Mouse (Mus musculus): ENCODE measurements around the gene Ddi1. TPM values are rescaled to one million over a fixed set of nuclear protein-coding genes. Genes with fewer than 3 reads are reported as not detected.

Ddi1 gene
- polyA plus RNA-seq, 2 experiments = not detected

- H3K4me2 ChIP-seq (ENCODE audit: low read depth) = no peak overlapping the region
- no peak overlapping the region for H3K4me3 ChIP-seq (ENCODE audit: insufficient read depth in 1 of 2, low read depth in 2 of 2, low read length in 2 of 2)
- no peak overlapping the region for H3K27ac ChIP-seq
- H3K9ac ChIP-seq (replicated peaks) = no peak overlapping the region
- ATAC-seq (ENCODE audit: insufficient read depth) = no peak
- no peak for DNase-seq (ENCODE audit: low read depth in 3 of 3, low spot score in 3 of 3)
- 38% methylated on average over 2 of the region's 2 CpGs for WGBS (ENCODE audit: insufficient replicate concordance)
- H3K4me1 ChIP-seq (replicated peaks; ENCODE audit: control insufficient read depth in 2 of 2, insufficient read depth in 2 of 2, low read length in 1 of 2) = no peaks in the 10 kb centered on the region
- TF ChIP-seq CTCF (IDR thresholded peaks at IDR 0.05; ENCODE audit: low read depth) (no peak), EP300 (IDR thresholded peaks at IDR 0.05; ENCODE audit: low read depth) (no peak)
- no peaks in the 10 kb centered on the region for H3K27me3 ChIP-seq (ENCODE audit: control insufficient read depth, insufficient read depth, low read length)
- no peaks in the 10 kb centered on the region for H3K36me3 ChIP-seq (replicated peaks; ENCODE audit: control insufficient read depth, insufficient read depth, low read depth)
- H3K9me3 ChIP-seq (ENCODE audit: control insufficient read depth, low read length) = no peaks in the 10 kb centered on the region
Measured at GRCm38 (mm10) chr9:6298547-6298946, 28.9 kb upstream of the Ddi1 start.

GRCm38 (mm10) chr9:6289211-6289696, 19.6 kb upstream of the Ddi1 start:
- no peak overlapping the region for H3K27ac ChIP-seq
- no peaks in the 10 kb centered on the region for H3K27me3 ChIP-seq (ENCODE audit: control insufficient read depth, insufficient read depth, low read length)
- TF ChIP-seq CTCF (IDR thresholded peaks at IDR 0.05; ENCODE audit: low read depth) (no peak), EP300 (IDR thresholded peaks at IDR 0.05; ENCODE audit: low read depth) (no peak)
- no peak overlapping the region for H3K9ac ChIP-seq (replicated peaks)
- no peaks in the 10 kb centered on the region for H3K36me3 ChIP-seq (replicated peaks; ENCODE audit: control insufficient read depth, insufficient read depth, low read depth)
- no peak for ATAC-seq (ENCODE audit: insufficient read depth)
- H3K4me3 ChIP-seq (ENCODE audit: insufficient read depth in 1 of 2, low read depth in 2 of 2, low read length in 2 of 2) = no peak overlapping the region
- no peaks in the 10 kb centered on the region for H3K4me1 ChIP-seq (replicated peaks; ENCODE audit: control insufficient read depth in 2 of 2, insufficient read depth in 2 of 2, low read length in 1 of 2)
- DNase-seq (ENCODE audit: low read depth in 3 of 3, low spot score in 3 of 3) = no peak
- H3K4me2 ChIP-seq (ENCODE audit: low read depth) = no peak overlapping the region
- 15% methylated on average over 2 of the region's 2 CpGs for WGBS (ENCODE audit: insufficient replicate concordance)
- no peaks in the 10 kb centered on the region for H3K9me3 ChIP-seq (ENCODE audit: control insufficient read depth, low read length)

DNA sequence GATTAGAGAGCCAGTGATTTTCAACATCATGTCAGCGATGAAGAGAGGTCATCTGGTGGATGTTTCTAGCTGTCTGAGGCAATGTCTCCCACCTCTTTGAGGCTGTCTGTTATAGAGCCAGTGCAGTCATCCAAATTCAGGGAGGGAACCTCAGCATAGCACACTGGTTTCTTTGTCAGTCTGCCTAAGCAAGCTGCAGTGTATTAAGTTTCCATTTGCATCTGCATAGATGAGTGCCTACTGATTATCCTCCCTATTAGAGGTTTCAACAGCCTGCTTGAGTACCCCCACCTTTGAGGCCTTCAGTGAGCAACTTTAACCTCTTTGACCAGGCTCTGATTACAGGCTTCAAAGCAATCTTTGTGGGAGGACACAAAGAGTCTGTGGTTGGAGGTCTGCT, 17.1 kb upstream of the Ddi1 start:
- DNase-seq (ENCODE audit: low read depth in 3 of 3, low spot score in 3 of 3) = no peak
- no peaks in the 10 kb centered on the region for H3K4me1 ChIP-seq (replicated peaks; ENCODE audit: control insufficient read depth in 2 of 2, insufficient read depth in 2 of 2, low read length in 1 of 2)
- no peaks in the 10 kb centered on the region for H3K27me3 ChIP-seq (ENCODE audit: control insufficient read depth, insufficient read depth, low read length)
- H3K36me3 ChIP-seq (replicated peaks; ENCODE audit: control insufficient read depth, insufficient read depth, low read depth) = no peaks in the 10 kb centered on the region
- WGBS (ENCODE audit: insufficient replicate concordance) = 47% methylated on average over 1 of the region's 1 CpGs
- TF ChIP-seq CTCF (IDR thresholded peaks at IDR 0.05; ENCODE audit: low read depth) = no peak
- no peak for TF ChIP-seq EP300 (IDR thresholded peaks at IDR 0.05; ENCODE audit: low read depth)
- no peak overlapping the region for H3K9ac ChIP-seq (replicated peaks)
- no peak overlapping the region for H3K4me3 ChIP-seq (ENCODE audit: insufficient read depth in 1 of 2, low read depth in 2 of 2, low read length in 2 of 2)
- no peak for ATAC-seq (ENCODE audit: insufficient read depth)
- H3K27ac ChIP-seq = no peak overlapping the region
- H3K9me3 ChIP-seq (ENCODE audit: control insufficient read depth, low read length) = no peaks in the 10 kb centered on the region
- no peak overlapping the region for H3K4me2 ChIP-seq (ENCODE audit: low read depth)

- H3K4me1 ChIP-seq (replicated peaks; ENCODE audit: control insufficient read depth in 2 of 2, insufficient read depth in 2 of 2, low read length in 1 of 2) = no peaks in the 10 kb centered on the region
- H3K27me3 ChIP-seq (ENCODE audit: control insufficient read depth, insufficient read depth, low read length) = no peaks in the 10 kb centered on the region
- no peaks in the 10 kb centered on the region for H3K36me3 ChIP-seq (replicated peaks; ENCODE audit: control insufficient read depth, insufficient read depth, low read depth)
- DNase-seq (ENCODE audit: low read depth in 3 of 3, low spot score in 3 of 3) = no peak
- H3K4me2 ChIP-seq (ENCODE audit: low read depth) = no peak overlapping the region
- no peak overlapping the region for H3K9ac ChIP-seq (replicated peaks)
- no peak overlapping the region for H3K4me3 ChIP-seq (ENCODE audit: insufficient read depth in 1 of 2, low read depth in 2 of 2, low read length in 2 of 2)
- H3K9me3 ChIP-seq (ENCODE audit: control insufficient read depth, low read length) = no peaks in the 10 kb centered on the region
- ATAC-seq (ENCODE audit: insufficient read depth) = no peak
- no peak for TF ChIP-seq CTCF (IDR thresholded peaks at IDR 0.05; ENCODE audit: low read depth)
- no peak for TF ChIP-seq EP300 (IDR thresholded peaks at IDR 0.05; ENCODE audit: low read depth)
- no peak overlapping the region for H3K27ac ChIP-seq
Measured at GRCm38 (mm10) chr9:6277526-6277925, 7.9 kb upstream of the Ddi1 start.

- H3K4me1 ChIP-seq (replicated peaks; ENCODE audit: control insufficient read depth in 2 of 2, insufficient read depth in 2 of 2, low read length in 1 of 2) = no peaks in the 10 kb centered on the region
- no peak for DNase-seq (ENCODE audit: low read depth in 3 of 3, low spot score in 3 of 3)
- H3K9me3 ChIP-seq (ENCODE audit: control insufficient read depth, low read length) = no peaks in the 10 kb centered on the region
- 52% methylated on average over 1 of the region's 1 CpGs for WGBS (ENCODE audit: insufficient replicate concordance)
- H3K4me2 ChIP-seq (ENCODE audit: low read depth) = no peak overlapping the region
- H3K27ac ChIP-seq = no peak overlapping the region
- H3K36me3 ChIP-seq (replicated peaks; ENCODE audit: control insufficient read depth, insufficient read depth, low read depth) = no peaks in the 10 kb centered on the region
- TF ChIP-seq EP300 (IDR thresholded peaks at IDR 0.05; ENCODE audit: low read depth) (no peak), CTCF (IDR thresholded peaks at IDR 0.05; ENCODE audit: low read depth) (no peak)
- H3K27me3 ChIP-seq (ENCODE audit: control insufficient read depth, insufficient read depth, low read length) = no peaks in the 10 kb centered on the region
- no peak overlapping the region for H3K4me3 ChIP-seq (ENCODE audit: insufficient read depth in 1 of 2, low read depth in 2 of 2, low read length in 2 of 2)
- ATAC-seq (ENCODE audit: insufficient read depth) = no peak
- H3K9ac ChIP-seq (replicated peaks) = no peak overlapping the region
Measured at GRCm38 (mm10) chr9:6276395-6276794, 6.7 kb upstream of the Ddi1 start.
